Mouse (Mus musculus) lung, postnatal 14 days (tissue): ENCODE results near the gene Vps52.
A peak's percentile ranks its signal among the peaks of the same experiment; 100 is the strongest.
"Not testable (repeated sequence)": the region's sequence is repeated elsewhere in the genome, so short reads cannot be mapped to it uniquely, and the experiment has no call there.

Experiments used
- DNase-seq: peaks from one replicate; pipeline ENCODE4 v3.0.0; 2021

The Vps52 gene

GRCm38 (mm10) chr17:33943454-33943853 is 12.2 kb upstream of the Vps52 start:
- no peak for DNase-seq

- no peak for DNase-seq
These were observed 8.1 kb upstream of the Vps52 start for GRCm38 (mm10) chr17:33947430-33948089.

DNA sequence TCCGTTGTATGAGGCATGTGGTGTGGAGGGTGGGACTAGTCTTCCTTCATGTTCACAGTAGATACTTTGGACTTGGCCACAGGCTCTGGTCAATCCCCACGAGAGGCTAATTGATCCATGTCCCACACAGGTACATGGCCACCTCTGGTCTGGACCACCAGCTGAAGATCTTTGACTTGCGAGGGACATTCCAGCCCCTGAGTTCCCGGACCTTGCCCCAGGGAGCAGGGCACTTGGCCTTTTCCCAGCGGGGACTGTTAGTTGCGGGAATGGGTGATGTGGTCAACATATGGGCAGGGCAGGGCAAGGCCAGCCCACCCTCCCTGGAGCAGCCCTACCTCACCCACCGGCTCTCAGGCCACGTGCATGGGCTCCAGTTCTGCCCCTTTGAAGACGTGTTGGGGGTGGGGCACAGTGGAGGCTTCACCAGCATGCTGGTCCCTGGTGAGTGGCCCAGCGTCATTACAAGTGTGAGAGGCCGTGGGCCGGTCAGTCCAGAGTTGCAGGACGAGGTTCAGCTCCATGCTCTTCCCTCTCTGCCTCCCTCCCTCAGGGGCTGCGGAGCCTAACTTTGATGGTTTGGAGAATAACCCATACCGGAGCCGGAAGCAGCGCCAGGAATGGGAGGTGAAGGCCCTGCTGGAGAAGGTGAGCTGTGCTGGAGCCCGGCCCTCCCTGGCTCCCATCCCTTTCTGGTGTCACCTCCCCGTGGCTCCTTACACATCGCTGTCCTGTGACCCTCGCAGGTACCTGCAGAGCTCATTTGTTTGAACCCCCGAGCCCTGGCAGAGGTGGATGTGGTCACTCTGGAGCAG is 7.3 kb upstream of the Vps52 start:
- no peak for DNase-seq

DNA sequence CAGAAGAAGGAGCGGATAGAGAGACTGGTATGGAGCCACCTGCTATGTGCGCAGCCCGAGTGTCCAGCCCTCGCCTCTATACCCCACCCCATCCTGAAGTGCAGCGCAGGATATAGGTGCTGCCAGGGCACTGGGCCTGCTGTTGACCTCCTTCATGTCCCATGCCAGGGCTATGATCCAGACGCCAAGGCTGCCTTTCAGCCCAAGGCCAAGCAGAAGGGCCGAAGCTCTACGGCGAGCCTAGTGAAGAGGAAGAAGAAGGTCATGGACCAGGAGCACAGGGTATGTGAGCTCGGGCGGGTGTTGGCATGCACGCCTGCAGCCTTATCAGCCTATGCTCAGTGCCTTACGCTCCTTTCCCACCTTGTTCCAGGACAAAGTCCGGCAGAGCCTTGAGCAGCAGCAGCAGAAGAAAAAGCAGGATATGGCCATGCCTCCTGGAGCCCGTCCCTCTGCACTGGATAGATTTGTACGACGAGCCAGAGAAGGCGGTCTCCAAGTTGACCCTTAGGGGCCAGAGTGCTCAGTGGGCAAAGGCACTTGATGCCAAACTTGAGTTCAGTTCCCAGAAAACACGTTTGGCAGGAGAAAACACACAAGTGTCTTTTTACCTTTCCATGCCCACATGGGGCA is 6.6 kb upstream of the Vps52 start:
- no peak for DNase-seq

DNA sequence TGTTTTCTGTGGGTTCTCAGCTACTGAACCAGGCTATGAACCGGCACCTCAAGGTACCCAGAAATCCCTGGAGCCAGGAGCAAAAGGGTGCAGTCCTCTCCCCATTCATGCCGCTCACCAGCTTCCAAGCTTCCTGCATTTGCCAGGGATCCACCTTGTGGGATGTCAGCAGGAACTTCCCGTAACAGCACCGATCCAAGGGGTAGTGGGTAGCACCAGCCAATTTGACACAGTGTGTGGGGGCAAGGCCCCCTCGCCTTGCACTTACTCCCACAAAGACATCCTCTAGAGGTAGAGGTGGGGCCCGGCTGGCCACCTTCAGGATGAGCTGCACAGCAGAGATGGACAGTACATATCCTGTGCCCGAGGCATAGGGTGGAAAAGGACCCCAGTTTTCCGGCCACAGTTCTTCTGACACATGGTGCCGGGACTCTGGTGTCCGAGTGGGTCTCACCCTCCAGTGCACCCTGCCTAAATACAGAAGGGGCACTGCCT is 5.4 kb upstream of the Vps52 start:
- DNase-seq, result no peak

- peak; percentile 82 for DNase-seq
These were observed 4.3 kb upstream of the Vps52 start, which contains the start of gene B3galt4 for GRCm38 (mm10) chr17:33951021-33951946. TSS of gene B3galt4 (minus strand) at chr17:33951488.

- not testable (repeated sequence) for DNase-seq
These were observed 3.6 kb upstream of the Vps52 start for GRCm38 (mm10) chr17:33952015-33952414.

DNA sequence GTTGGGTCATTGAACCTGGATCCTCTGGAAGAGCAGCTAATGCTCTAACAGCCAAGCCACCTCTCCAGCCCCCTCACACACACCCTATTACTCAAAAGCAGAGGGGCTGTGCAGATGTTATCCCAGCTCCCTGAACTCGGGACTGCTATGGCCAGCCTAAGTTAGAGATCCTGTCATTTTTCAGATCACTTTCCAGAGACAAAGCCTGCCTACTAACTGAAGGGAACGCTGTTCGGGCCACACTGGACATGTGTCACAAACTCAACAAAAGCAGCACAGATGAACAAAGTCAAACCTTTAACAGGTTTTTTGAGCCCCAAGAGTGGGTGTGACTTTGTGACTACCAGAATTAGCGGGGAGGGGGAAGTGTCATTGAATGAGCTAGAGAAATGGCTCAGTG is 2.7 kb upstream of the Vps52 start:
- DNase-seq, result no peak

DNA sequence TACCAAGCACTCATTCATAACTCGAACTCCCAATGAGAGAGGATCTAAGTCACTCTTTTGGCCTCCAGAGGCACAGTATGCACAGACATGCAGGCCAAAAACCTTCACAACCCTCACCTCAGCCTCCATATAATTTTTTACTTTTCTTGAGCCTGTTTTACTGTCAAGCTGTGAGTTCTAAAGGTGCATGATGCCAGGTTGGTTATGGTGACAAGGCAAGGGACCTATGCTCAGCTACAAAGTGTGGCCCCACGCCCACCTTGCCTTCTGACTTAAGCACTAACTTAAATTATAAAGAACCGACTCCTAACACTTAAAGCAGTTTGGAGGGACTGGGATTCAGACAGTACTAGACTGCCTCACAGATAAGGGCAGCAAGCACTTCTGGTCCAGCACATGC is 2.3 kb upstream of the Vps52 start:
- DNase-seq, result no peak

- DNase-seq, result no peak
These were observed 1.5 kb upstream of the Vps52 start for GRCm38 (mm10) chr17:33953961-33954565.

DNA sequence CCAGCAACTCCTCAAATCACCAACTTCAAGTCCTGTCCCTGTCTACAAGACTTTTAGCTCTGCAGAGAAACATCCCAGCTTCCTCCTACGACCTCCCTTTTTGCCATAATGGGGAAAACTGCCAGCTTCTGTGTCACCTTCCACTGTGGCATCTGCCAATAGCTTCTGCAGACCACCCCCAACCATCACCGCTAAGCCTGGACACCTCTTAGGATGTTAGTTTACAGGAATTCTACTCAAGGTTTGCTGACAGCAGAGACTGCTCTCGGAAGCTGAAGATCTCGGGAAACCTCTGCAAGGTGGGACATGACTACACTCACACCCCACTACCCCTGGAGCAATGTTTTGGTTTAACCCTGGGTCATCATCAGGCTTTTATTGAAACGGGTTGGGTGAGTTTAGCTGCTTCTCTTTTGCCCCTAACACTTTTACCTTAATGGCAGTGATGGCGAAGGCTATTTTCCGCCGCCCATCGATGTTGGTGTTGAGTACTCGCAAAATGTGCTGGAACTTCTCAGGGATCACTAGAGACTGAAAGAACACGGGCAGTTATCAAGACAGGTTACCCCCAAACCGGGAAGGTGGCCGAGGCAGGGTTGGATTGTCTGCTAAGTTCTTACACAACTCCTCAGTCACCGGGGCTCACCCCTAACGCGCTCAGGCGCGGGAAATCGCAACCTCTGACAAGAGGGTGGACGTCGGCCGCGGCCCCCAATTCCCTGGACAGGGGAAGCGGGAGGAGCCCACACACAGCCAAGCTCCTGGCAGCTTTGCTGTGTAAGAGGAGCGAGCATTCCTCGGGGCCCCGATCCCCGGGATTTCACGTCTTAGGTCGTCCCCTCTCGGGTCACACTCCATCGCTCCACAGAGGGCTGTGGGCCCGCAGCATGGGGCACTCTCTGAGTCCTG is 712 bp upstream of the Vps52 start:
- no peak for DNase-seq

DNA sequence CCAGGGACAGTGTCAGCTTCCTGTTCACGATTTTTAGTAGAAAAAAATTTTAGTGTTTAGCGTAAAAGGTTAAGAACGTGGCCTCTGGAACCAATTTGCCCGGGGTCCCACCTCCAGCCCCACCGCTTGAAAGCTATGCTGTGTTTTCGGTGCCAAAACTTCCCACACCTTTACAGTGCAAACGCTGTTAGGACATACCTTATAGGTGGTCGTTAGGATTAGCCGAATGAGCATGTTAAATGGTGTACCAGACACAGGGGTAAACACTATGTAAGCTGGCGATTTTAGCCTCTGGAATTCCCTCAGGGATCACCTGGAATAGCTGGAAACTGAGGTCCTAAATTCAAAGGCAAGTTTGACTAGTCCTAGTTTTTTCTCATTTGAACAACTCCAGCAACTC is 724 bp downstream of the Vps52 start:
- DNase-seq, result no peak

DNA sequence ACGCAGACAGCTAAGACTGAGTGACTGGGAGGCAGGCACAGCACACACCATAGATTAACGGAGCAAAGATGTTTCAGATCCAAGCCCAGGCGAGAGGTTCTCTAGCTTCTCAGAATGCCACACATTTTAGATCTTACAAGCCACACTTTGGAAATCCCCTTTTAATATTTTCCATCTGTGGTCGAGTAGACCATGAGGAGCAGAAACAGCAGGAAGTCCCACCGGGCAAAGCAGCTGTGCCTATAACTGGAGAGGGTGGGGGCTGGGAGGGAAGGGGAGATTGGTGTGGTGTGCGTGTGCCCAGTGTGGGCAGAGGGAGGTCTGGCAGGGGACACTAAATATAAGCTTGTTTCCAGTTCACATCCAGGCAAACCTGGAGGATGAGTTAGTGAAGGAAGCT is 1.9 kb downstream of the Vps52 start:
- no peak for DNase-seq

DNA sequence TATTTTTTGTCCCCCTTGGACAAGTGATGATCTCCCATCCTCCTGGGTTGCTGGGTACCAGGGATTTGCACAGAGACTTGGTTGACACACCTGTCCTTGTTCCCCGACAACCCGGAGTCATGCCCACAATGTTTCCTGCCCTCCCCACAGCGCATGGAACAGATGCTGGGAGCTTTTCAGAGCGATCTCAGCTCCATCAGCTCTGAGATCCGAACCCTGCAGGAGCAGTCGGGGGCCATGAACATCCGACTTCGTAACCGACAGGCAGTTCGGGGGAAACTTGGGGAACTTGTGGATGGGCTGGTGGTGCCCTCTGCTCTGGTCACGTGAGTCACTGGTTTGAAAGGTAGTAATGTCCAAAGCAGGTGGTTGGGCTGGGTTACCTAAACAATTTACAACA is 2.8 kb downstream of the Vps52 start:
- DNase-seq, result no peak

DNA sequence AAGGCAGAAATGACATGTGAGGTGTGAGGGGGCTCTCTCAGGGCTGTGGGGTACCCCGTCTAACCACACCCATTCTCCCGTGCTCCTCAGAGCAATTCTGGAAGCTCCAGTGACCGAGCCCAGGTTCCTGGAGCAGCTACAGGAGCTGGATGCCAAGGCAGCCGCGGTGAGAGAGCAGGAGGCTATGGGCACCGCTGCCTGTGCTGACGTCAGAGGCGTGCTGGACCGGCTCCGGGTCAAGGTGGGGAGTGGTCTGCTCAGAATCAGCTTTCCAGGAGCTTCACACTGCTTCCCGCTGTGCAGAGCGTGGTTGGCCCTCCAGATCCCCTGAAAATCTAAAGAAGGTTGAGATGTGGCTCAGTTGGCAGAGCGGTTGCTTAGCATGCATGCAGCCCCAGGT is 3.5 kb downstream of the Vps52 start:
- DNase-seq, result no peak

DNA sequence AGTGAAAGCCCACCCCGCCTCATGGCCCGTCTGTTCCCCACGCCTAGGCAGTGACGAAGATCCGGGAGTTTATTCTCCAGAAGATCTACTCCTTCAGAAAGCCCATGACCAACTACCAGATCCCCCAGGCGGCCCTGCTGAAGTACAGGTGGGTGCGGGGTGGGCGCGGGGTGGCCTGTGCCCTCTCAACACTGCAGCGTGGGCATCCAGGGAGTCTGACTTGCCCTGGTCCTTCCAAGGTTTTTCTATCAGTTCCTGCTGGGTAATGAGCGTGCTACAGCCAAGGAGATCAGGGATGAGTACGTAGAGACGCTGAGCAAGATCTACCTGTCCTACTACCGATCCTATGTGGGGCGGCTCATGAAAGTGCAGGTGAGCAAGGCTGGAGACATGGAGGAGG is 4.3 kb downstream of the Vps52 start:
- no peak for DNase-seq

DNA sequence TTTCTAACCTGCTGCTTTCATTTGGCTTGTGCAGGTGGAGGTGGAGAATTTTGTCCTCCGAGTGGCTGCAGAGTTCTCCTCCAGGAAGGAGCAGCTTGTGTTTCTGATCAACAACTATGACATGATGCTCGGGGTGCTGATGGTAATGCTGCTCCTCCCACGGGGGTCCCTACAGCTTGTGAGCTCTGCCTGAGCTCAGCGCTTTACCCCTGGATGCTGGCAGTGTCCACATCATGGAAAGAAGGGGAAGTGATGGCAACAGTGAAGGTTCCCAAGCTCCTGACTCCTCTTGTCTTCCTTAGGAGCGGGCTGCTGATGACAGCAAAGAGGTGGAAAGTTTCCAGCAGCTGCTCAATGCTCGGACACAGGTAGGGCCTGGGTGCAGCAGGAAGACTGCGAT is 7.3 kb downstream of the Vps52 start:
- DNase-seq, result no peak

DNA sequence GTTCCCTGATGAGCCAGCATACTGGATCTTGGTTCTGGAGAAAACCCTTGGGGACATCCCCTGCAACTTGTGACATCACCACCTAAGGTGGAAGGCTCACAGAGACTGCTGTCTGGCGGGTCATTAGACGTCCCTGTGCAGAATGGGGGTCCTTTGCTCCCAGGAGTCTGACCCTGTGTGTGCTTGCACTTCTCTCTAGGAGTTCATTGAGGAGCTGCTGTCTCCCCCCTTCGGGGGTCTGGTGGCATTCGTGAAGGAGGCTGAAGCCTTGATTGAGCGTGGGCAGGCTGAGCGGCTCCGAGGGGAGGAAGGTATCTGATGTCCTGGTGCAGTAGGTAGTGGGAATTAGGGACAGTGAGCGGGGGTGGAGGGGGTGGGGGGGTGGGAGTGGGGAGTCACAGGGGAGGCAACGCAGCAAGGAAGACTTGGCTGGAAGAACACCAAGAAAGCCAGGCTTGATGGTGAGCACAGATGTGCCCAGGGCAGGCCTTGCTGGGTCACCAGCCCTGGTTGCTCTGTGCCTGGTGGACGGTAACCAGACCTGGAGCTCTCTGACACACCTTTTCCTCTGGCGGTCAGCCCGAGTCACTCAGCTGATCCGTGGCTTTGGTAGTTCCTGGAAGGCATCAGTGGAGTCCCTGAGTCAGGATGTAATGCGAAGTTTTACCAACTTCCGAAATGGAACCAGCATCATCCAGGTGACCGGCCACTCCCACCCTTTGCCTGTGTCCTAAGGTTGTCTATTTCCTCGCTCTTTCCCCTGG is 9.7 kb downstream of the Vps52 start:
- no peak for DNase-seq

GRCm38 (mm10) chr17:33965846-33966550 is 10.4 kb downstream of the Vps52 start:
- no peak for DNase-seq

- peak; percentile 84 for DNase-seq
These were observed 12.9 kb downstream of the Vps52 start for GRCm38 (mm10) chr17:33968489-33968888.
